Mouse (Mus musculus) liver, embryonic 12.5 days (tissue): ENCODE data around the gene Ogfr. TPM values are rescaled to one million over a fixed set of nuclear protein-coding genes. Genes with fewer than 3 reads are reported as not detected.

Experiments
- ATAC-seq: fragments of 200-750 bp; cut with Nextera tagmentation; 2 replicates; pipeline ENCODE4 v1.8.0; 2017; ENCODE audit warnings: moderate number of reproducible peaks, mild to moderate bottlenecking, moderate library complexity
- H3K27ac ChIP-seq: fragments of 300-500 bp; sonication (generic); 2 replicates; pipeline ENCODE4 v1.5.1; 2016; ENCODE audit warnings: mild to moderate bottlenecking
- H3K27me3 ChIP-seq: fragments of 300-500 bp; sonication (generic); replicated peaks from 2 replicates; pipeline ENCODE4 v1.6.1; 2016; ENCODE audit warnings: mild to moderate bottlenecking, moderate library complexity
- H3K36me3 ChIP-seq: fragments of 300-500 bp; sonication (generic); 2 replicates; pipeline ENCODE4 v1.6.1; 2016; ENCODE audit warnings: mild to moderate bottlenecking, moderate library complexity
- H3K4me1 ChIP-seq: fragments of 300-500 bp; sonication (generic); 2 replicates; pipeline ENCODE4 v1.6.1; 2016
- H3K4me2 ChIP-seq: fragments of 300-500 bp; sonication (generic); 2 replicates; pipeline ENCODE4 v1.6.1; 2016; ENCODE audit warnings: mild to moderate bottlenecking, moderate library complexity
- H3K4me3 ChIP-seq: fragments of 300-500 bp; sonication (generic); 2 replicates; pipeline ENCODE4 v1.5.1; 2016; ENCODE audit warnings: mild to moderate bottlenecking, moderate library complexity
- H3K9ac ChIP-seq: fragments of 300-500 bp; sonication (generic); 2 replicates; pipeline ENCODE4 v1.6.1; 2016; ENCODE audit warnings: mild to moderate bottlenecking, moderate library complexity
- H3K9me3 ChIP-seq: fragments of 300-500 bp; sonication (generic); replicated peaks from 2 replicates; pipeline ENCODE4 v1.6.1; 2016; ENCODE audit warnings: mild to moderate bottlenecking, moderate library complexity
- WGBS: fragments of 180-500 bp; shearing (Covaris S2); methylation state at CpG from one replicate; pipeline ENCODE4 v1.1.7; 2016; ENCODE audit not compliant: insufficient replicate concordance; 5-methylcytosine and 5-hydroxymethylcytosine counted together
- polyA plus RNA-seq: library from polyadenylated mRNA; unstranded; fragments of >200 nt; fragmentation: Nextera tagmentation; extraction: Ambion mirVana; gene quantifications from 2 replicates; pipeline ENCODE4 v1.2.1, GENCODE M21; 2016

Gene Ogfr
- polyA plus RNA-seq, 1 experiment from 2014 or later: 31.6 TPM

DNA sequence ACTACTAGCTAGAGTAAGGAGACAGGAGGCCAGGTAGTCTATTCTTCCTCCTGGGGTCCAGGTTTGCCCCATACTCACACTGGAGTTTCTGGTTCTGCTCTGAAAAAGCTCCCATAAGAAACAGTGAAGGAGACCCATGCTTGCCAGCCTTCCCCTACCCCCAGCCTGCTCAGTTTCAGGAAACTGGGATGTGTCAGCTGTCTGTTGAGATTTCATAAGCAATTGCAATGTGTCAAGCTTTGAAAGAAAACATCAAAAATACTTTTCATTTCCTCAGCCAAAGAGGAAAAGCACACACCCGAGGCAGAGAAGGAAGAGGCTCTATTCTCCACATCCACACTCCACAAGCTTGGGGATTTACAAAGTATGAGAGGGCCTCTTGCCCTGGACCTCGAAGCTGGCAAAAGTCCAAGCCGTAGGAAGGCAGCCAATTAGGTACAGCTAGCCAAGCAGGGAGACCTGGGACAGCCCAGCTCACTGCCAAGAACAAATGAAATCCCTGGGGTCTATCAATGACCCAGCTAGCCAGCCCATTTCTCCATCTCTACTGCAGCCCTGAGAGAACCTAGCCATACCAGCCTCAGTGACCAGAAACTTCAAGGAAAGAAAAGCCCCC, 19.9 kb upstream of the Ogfr start:
- H3K9ac ChIP-seq: no peak overlapping the region

DNA sequence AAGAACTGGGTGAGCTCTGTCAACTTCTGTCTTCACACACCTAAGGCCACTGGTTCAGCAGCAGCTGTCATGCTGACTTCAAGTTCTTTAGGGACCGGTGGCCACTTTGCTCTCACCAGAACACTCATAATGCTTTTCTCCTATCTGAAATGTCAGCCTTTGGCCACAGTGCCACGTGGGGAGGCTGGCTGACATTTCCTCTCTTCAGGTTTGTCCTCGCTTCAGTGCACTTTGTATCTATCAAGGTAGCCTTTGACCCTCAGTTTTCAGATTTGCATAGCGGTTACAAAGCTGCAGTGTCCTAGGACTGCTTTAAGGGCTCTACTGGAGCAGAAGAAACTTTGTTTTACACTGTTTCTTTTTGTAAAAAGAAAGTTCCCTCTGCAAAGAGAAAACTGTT, 12.6 kb upstream of the Ogfr start:
- H3K4me1 ChIP-seq: no peaks in the 10 kb centered on the region
- peaks cover 32% of the 10 kb centered on the region for H3K27me3 ChIP-seq
- H3K36me3 ChIP-seq: no peaks in the 10 kb centered on the region
- no peak overlapping the region for H3K4me2 ChIP-seq
- no peak overlapping the region for H3K9ac ChIP-seq
- H3K4me3 ChIP-seq: no peak overlapping the region
- H3K9me3 ChIP-seq: no peaks in the 10 kb centered on the region
- H3K27ac ChIP-seq: no peak overlapping the region
- ATAC-seq: no peak
- 44% methylated on average over 4 of the region's 4 CpGs for WGBS

More for the DNA sequence above, 19.9 kb upstream of the Ogfr start:
- no peak for ATAC-seq
- WGBS: 38% methylated on average over 3 of the region's 3 CpGs
- no peak overlapping the region for H3K4me3 ChIP-seq
- no peak overlapping the region for H3K4me2 ChIP-seq
- no peak overlapping the region for H3K27ac ChIP-seq
- no peaks in the 10 kb centered on the region for H3K4me1 ChIP-seq
- H3K36me3 ChIP-seq: no peaks in the 10 kb centered on the region
- H3K27me3 ChIP-seq: peaks cover 4% of the 10 kb centered on the region; the same call in 1 of the 2 replicates
- H3K9me3 ChIP-seq: no peaks in the 10 kb centered on the region

DNA sequence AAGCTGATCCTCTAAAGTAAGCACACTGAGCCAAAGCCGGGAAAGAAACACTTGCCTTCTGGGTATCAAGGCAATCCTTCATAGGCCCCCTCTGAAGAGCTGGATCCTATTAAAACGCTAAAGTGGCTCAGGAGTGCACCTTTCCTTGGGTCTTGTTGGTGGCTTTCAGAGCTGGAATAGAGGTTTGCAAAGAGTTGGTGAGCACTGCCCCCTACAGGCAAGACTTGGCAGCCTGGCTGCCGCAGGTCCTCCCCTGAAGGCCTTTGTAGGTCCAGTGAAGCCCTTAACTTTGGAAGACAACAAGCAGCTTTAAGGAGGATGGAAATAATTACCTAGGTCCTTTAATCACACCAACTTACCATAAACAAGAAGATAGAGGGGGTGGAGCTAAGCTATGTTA, 10.4 kb upstream of the Ogfr start:
- Histone ChIP-seq H3K9ac (no peak overlapping the region), H3K36me3 (no peaks in the 10 kb centered on the region), H3K4me1 (peaks cover 14% of the 10 kb centered on the region), H3K9me3 (no peaks in the 10 kb centered on the region), H3K27me3 (peaks cover 32% of the 10 kb centered on the region), H3K27ac (no peak overlapping the region), H3K4me3 (no peak overlapping the region), H3K4me2 (no peak overlapping the region)
- WGBS: 13% methylated on average over 3 of the region's 3 CpGs
- ATAC-seq: no peak

DNA sequence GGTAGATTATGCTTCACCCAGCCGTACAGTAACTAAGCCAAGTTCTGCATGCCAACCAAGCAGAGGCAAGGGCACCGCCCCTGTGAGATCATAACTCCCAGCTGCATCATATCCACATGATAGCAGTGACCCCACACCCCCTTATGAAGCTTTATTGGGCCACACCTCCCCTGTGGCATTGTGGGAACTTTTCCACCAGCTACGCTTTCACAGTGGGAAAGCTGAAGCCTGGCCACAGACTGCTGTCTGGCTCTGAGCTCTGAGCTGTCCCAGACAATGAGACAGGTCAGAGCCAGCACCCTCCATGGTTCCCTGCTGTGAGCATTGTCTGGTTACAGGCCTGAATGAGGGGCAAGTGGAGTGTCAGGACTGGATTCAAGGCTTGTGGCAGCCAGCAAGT, 8.0 kb upstream of the Ogfr start, which contains the start of gene Mrgbp:
Gene Mrgbp (plus strand): TSS at position 303 of the 400 bp plus-strand sequence.
- Histone ChIP-seq H3K9ac (no peak within 1 kb of the TSS; the same call in 1 of the 2 replicates), H3K9me3 (no peaks in the 10 kb centered on the region), H3K27me3 (peaks cover 23% of the 10 kb centered on the region; the same call in 1 of the 2 replicates), H3K4me2 (peak within 1 kb of the TSS; percentile 99), H3K4me3 (no peak within 1 kb of the TSS), H3K27ac (no peak within 1 kb of the TSS), H3K36me3 (peaks cover 19% of the 10 kb centered on the region), H3K4me1 (peaks cover 20% of the 10 kb centered on the region)
- no peak for ATAC-seq
- WGBS: 64% methylated on average over 3 of the region's 3 CpGs

DNA sequence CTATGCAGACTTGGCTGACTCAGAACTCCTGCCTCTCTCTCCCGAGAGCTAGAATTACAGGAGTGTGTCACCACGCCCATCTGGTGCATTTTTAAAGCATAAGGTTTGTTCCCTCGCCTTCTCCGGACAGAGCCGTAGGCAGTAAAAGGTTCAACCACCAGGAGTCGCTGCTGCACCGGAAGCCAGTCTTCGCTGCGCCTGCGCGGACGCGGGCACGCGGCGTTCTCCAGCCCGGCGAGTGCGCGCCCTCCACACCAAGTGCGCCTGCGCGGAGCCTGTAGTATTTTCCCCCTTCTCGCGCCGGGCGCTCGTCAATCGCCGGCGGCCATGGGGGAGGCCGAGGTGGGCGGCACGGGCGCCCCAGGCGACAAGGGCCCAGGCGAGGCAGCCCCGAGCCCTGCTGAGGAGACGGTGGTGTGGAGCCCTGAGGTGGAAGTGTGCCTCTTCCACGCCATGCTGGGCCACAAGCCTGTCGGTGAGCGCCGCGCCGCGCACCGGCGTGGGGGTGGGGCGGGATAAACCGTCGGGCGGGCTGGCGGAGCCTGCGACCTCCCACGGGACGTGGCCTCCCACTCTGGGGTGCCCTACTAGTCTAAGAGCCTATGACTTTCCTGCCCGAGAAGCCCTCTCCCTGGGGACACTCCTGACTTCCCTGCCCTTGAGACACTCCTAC, 6.4 kb upstream of the Ogfr start:
- Histone ChIP-seq H3K36me3 (peaks cover 32% of the 10 kb centered on the region), H3K27me3 (peaks cover 21% of the 10 kb centered on the region; the same call in 1 of the 2 replicates), H3K4me3 (peak overlapping the region; percentile 87), H3K9ac (peak overlapping the region; percentile 96), H3K4me2 (peak overlapping the region; percentile 99), H3K9me3 (no peaks in the 10 kb centered on the region), H3K27ac (peak overlapping the region; percentile 80), H3K4me1 (peaks cover 20% of the 10 kb centered on the region)
- WGBS: 3% methylated on average over 54 of the region's 57 CpGs
- ATAC-seq: peak; percentile 82

DNA sequence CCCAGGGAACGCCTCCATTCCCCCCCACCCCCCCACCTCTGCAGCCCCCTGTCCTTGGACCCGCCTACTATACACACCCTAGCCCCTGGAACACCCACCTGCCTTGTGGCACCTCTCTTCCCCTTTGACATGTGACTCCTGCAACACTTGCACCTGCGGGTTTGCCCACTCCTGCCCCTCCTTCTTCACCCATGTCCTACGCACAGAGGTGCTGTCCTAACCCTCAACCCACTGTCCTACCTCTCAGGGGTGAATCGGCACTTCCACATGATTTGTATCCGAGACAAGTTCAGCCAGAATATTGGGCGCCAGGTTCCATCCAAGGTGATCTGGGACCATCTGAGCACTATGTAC, 5.9 kb upstream of the Ogfr start:
- peaks cover 21% of the 10 kb centered on the region; the same call in 1 of the 2 replicates for H3K27me3 ChIP-seq
- peaks cover 20% of the 10 kb centered on the region for H3K4me1 ChIP-seq
- WGBS: 19% methylated on average over 6 of the region's 7 CpGs
- peak; percentile 23; the same call in 1 of the 2 replicates for ATAC-seq
- peak overlapping the region; percentile 87 for H3K4me3 ChIP-seq
- H3K27ac ChIP-seq: peak overlapping the region; percentile 80; the same call in 1 of the 2 replicates
- peak overlapping the region; percentile 96 for H3K9ac ChIP-seq
- H3K36me3 ChIP-seq: peaks cover 32% of the 10 kb centered on the region
- H3K9me3 ChIP-seq: no peaks in the 10 kb centered on the region
- H3K4me2 ChIP-seq: peak overlapping the region; percentile 99

DNA sequence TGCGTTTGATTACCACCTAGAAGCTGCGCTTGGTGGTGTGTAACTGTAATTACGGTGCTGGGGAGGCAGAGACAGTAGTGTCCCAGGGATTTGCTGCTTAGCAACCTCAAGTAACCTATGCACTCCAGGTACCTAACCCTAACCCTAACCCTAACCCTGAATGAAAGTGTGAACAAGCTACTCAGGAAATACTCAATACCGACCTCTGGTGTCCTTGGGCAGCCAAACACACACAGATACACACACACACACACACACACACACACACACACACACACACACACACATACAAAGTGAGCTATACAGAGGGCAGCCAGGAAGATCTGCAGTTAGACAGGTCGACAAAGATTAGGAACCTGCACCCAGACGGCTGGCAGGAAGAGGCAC, 316 bp upstream of the Ogfr start:
- no peaks in the 10 kb centered on the region for H3K27me3 ChIP-seq
- no peak; the same call in 1 of the 2 replicates for ATAC-seq

DNA sequence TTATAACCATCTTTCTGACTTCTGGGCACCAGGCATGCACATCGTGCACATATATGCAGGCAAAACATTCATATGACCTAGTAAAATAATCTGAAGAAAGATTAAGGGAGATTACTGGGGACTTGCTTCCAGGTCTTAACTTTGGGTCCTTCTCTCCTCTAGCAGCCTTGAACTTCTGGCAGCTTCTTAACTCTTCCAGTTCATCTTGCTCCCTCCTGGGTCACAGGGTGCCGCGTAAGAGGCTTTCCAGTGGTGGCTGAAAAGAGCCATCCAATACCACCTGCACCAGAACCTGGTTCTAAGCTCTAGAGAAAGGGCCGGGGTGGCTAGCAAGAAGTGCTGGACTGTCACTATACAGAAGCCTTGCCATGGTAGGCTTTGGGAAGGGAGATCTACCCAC, 8.4 kb downstream of the Ogfr start, which contains the start of gene Col9a3:
Gene Col9a3 (plus strand): TSS at position 301 of the 400 bp plus-strand sequence.
- Histone ChIP-seq H3K9me3 (no peaks in the 10 kb centered on the region), H3K4me2 (peak within 1 kb of the TSS; percentile 50), H3K27me3 (peaks cover 62% of the 10 kb centered on the region), H3K4me1 (peaks cover 4% of the 10 kb centered on the region; the same call in 1 of the 2 replicates), H3K36me3 (peaks cover 35% of the 10 kb centered on the region), H3K9ac (no peak within 1 kb of the TSS), H3K27ac (no peak within 1 kb of the TSS), H3K4me3 (peak within 1 kb of the TSS; percentile 21)
- no peak for ATAC-seq
- WGBS: 46% methylated on average over 4 of the region's 4 CpGs

More for the DNA sequence above, 316 bp upstream of the Ogfr start:
- no peaks in the 10 kb centered on the region for H3K9me3 ChIP-seq
- 41% methylated on average over 6 of the region's 6 CpGs for WGBS
- peak overlapping the region; percentile 97 for H3K4me3 ChIP-seq
- H3K36me3 ChIP-seq: peaks cover 63% of the 10 kb centered on the region
- H3K4me1 ChIP-seq: peaks cover 25% of the 10 kb centered on the region
- H3K4me2 ChIP-seq: peak overlapping the region; percentile 89
- peak overlapping the region; percentile 85 for H3K27ac ChIP-seq
- peak overlapping the region; percentile 94 for H3K9ac ChIP-seq

DNA sequence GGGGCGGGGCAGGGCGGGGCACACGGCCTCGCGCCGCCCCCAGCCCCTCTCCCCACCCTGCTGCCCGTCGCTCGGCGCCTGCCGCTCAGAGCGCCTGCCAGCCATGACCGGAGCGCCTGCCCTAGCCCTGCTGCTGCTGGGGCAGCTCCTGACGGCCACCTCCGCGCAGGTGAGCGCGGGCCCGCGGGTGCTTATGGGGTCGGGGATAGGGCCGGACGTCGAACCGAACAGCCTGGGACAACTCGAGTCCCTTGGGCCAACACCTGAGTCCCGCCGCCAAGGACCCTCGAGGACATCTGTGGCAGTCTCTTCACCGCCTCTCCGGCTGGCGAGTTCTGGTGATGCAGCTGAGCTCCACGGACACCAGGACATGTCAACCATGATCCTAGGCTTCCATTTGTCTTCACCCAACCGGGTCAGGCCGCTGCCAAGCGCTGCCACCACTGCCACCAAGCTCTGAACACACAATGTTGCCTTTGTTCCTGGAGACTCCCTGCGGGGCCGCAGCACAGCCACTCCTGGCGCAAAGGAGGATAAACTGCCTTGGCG, 9.2 kb downstream of the Ogfr start:
- H3K27me3 ChIP-seq: peaks cover 62% of the 10 kb centered on the region
- no peak for ATAC-seq

DNA sequence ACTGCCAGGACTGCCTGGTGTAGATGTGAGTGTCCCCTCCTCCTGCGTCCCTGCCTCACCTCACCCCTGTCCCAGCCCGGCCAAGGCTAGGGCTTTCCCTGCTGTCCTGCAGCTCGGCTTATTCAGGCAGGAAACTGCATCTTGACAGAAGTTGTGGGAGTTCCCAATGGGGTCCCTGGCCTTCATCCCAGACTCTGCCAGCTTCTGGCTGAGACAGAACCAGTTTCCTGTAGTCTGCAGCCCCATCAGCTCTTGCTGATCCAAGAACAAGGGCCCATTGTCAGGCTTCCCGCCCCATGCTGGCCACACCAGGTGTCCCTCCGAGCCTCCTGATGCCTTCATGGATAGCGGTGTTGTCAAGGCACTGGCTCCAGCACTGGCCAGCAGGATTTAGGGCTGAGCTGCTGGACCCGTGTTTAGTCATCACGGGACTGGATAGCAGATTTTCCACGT, 11.6 kb downstream of the Ogfr start:
- Histone ChIP-seq H3K9me3 (no peaks in the 10 kb centered on the region), H3K36me3 (peaks cover 4% of the 10 kb centered on the region), H3K4me2 (no peak overlapping the region), H3K27ac (no peak overlapping the region), H3K27me3 (peaks cover 58% of the 10 kb centered on the region), H3K9ac (no peak overlapping the region), H3K4me3 (no peak overlapping the region), H3K4me1 (peaks cover 4% of the 10 kb centered on the region; the same call in 1 of the 2 replicates)
- ATAC-seq: no peak
- WGBS: 24% methylated on average over 9 of the region's 9 CpGs

More for the DNA sequence above, 9.2 kb downstream of the Ogfr start:
- peaks cover 4% of the 10 kb centered on the region; the same call in 1 of the 2 replicates for H3K4me1 ChIP-seq
- H3K36me3 ChIP-seq: peaks cover 28% of the 10 kb centered on the region
- no peak overlapping the region for H3K27ac ChIP-seq
- H3K9ac ChIP-seq: no peak overlapping the region
- peak overlapping the region; percentile 50 for H3K4me2 ChIP-seq
- no peaks in the 10 kb centered on the region for H3K9me3 ChIP-seq
- 7% methylated on average over 40 of the region's 41 CpGs for WGBS
- H3K4me3 ChIP-seq: peak overlapping the region; percentile 21

DNA sequence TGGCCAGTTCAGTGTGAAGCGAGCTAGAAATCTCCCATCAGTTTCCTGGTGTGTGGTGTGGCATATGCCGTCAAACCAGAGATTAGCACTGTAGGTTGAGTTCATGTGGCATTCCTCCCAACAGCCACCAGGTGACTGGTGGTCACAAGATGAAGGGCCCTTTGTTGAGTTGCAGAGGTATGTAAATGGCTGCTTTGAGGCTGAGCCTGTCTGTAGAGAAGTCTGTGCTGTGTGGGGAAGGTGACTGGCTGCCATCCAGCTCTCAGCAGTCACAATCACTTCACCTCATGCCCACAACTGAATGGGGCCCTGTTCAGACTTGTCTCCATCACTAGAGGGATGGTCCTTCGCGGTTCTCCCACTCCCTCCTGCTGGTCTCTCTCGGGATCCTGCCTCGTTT, 15.7 kb downstream of the Ogfr start:
- Histone ChIP-seq H3K9me3 (no peaks in the 10 kb centered on the region), H3K27ac (no peak overlapping the region), H3K4me1 (no peaks in the 10 kb centered on the region), H3K9ac (no peak overlapping the region), H3K4me3 (no peak overlapping the region), H3K4me2 (no peak overlapping the region), H3K27me3 (peaks cover 16% of the 10 kb centered on the region), H3K36me3 (no peaks in the 10 kb centered on the region)
- no peak for ATAC-seq
- 45% methylated on average over 6 of the region's 6 CpGs for WGBS

DNA sequence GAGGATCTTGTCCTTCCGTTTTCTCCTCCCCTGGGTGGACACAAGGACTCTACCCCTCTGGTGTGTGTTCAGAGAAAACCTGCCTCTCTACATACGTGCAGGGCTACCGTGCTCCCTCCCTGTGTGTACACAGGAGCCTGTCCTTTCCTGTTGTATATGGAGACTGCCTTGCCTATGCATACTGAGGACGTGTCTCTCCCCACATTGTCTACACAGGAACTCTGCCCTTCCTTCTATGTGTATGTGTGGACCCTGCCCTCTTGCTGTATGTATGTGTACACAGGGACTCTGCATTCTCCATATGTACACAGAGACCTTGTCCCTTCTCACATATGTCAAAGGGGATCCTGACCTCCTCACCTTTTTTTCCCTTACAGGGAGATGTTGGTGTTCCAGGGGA, 21.2 kb downstream of the Ogfr start:
- 34% methylated on average over 4 of the region's 4 CpGs for WGBS
- H3K9me3 ChIP-seq: no peaks in the 10 kb centered on the region
- H3K27me3 ChIP-seq: no peaks in the 10 kb centered on the region
- no peaks in the 10 kb centered on the region for H3K36me3 ChIP-seq
- no peak overlapping the region for H3K9ac ChIP-seq
- no peak overlapping the region for H3K4me2 ChIP-seq
- no peak overlapping the region for H3K27ac ChIP-seq
- H3K4me3 ChIP-seq: no peak overlapping the region
- no peaks in the 10 kb centered on the region for H3K4me1 ChIP-seq
- ATAC-seq: peak; percentile 71
